Mouse (Mus musculus) stomach, embryonic 14.5 days (tissue): ENCODE results near the gene Zfyve21. TPM values are rescaled to one million over a fixed set of nuclear protein-coding genes. Genes with fewer than 3 reads are reported as not detected.

Experiments used
- ATAC-seq: fragments of 200-750 bp; cut with Nextera tagmentation; 2 replicates; pipeline ENCODE4 v1.8.0; 2017; ENCODE audit warnings: low read depth, moderate TSS enrichment; ENCODE audit not compliant: insufficient number of reproducible peaks, insufficient read depth, low FRiP score
- H3K27ac ChIP-seq: fragments of 300-500 bp; sonication (generic); 2 replicates; pipeline ENCODE4 v1.5.1; 2014; ENCODE audit warnings: mild to moderate bottlenecking, low read length, moderate library complexity, mixed read lengths
- H3K27me3 ChIP-seq: fragments of 300-500 bp; sonication (generic); 2 replicates; pipeline ENCODE4 v1.6.1; 2014; ENCODE audit warnings: low read length, control low read depth, mixed read lengths; ENCODE audit not compliant: control insufficient read depth, insufficient read depth
- H3K36me3 ChIP-seq: fragments of 300-500 bp; sonication (generic); 2 replicates; pipeline ENCODE4 v1.6.1; 2014; ENCODE audit warnings: mild to moderate bottlenecking, control low read depth, low read length, moderate library complexity, mixed read lengths; ENCODE audit not compliant: control insufficient read depth, insufficient read depth
- H3K4me1 ChIP-seq: fragments of 300-500 bp; sonication (generic); 2 replicates; pipeline ENCODE4 v1.6.1; 2014; ENCODE audit warnings: low read length, control low read depth, mixed read lengths; ENCODE audit not compliant: control insufficient read depth, insufficient read depth
- H3K4me2 ChIP-seq: fragments of 300-500 bp; sonication (generic); replicated peaks from 2 replicates; pipeline ENCODE4 v1.6.1; 2014; ENCODE audit warnings: low read depth, low read length, control low read depth
- H3K4me3 ChIP-seq: fragments of 300-500 bp; sonication (generic); 2 replicates; pipeline ENCODE4 v1.5.1; 2014; ENCODE audit warnings: low read depth, low read length, control low read depth
- H3K9ac ChIP-seq: fragments of 300-500 bp; sonication (generic); replicated peaks from 2 replicates; pipeline ENCODE4 v1.6.1; 2014; ENCODE audit warnings: low read depth, mild to moderate bottlenecking, control low read depth, low read length, moderate library complexity, mixed read lengths
- H3K9me3 ChIP-seq: fragments of 300-500 bp; sonication (generic); 2 replicates; pipeline ENCODE4 v1.6.1; 2016; ENCODE audit warnings: low read depth, low read length, control low read depth; ENCODE audit not compliant: control insufficient read depth
- whole genome bisulfite sequencing: fragments of 180-500 bp; shearing (Covaris S2); extraction: QIAGEN DNeasy Blood & Tissue Kit; methylation state at CpG from one replicate; pipeline ENCODE4 v1.1.7; 2014; 5-methylcytosine and 5-hydroxymethylcytosine counted together
- polyA plus RNA-seq: library from polyadenylated mRNA; unstranded; fragments of >200 nt; fragmentation: Nextera tagmentation; extraction: Ambion mirVana; gene quantifications from 2 replicates; pipeline ENCODE4 v1.2.1, GENCODE M21; 2014

Gene Zfyve21
- polyA plus RNA-seq, 1 experiment from 2014 or later, result 129 TPM

- ATAC-seq, result no peak
- no peaks in the 10 kb centered on the region for H3K9me3 ChIP-seq
- no peak overlapping the region for H3K27ac ChIP-seq
- peaks cover 80% of the 10 kb centered on the region for H3K36me3 ChIP-seq
- no peak overlapping the region for H3K4me2 ChIP-seq
- H3K4me3 ChIP-seq, result no peak overlapping the region
- no peaks in the 10 kb centered on the region for H3K4me1 ChIP-seq
- no peak overlapping the region for H3K9ac ChIP-seq
- H3K27me3 ChIP-seq, result no peaks in the 10 kb centered on the region
- 90% methylated on average over 18 of the region's 18 CpGs for WGBS
Measured at GRCm38 (mm10) chr12:111794526-111795179, 19.3 kb upstream of the Zfyve21 start.

GRCm38 (mm10) chr12:111795180-111795895, 18.6 kb upstream of the Zfyve21 start:
- no peak for ATAC-seq
- Histone ChIP-seq H3K27me3 (no peaks in the 10 kb centered on the region), H3K9me3 (no peaks in the 10 kb centered on the region), H3K4me1 (no peaks in the 10 kb centered on the region), H3K4me3 (no peak overlapping the region), H3K27ac (no peak overlapping the region), H3K9ac (no peak overlapping the region), H3K4me2 (no peak overlapping the region), H3K36me3 (peaks cover 75% of the 10 kb centered on the region)
- WGBS, result 88% methylated on average over 28 of the region's 28 CpGs

GRCm38 (mm10) chr12:111797251-111797650, 16.7 kb upstream of the Zfyve21 start:
- Histone ChIP-seq H3K27ac (no peak overlapping the region), H3K4me2 (no peak overlapping the region), H3K9me3 (no peaks in the 10 kb centered on the region), H3K27me3 (no peaks in the 10 kb centered on the region), H3K36me3 (peaks cover 73% of the 10 kb centered on the region), H3K4me3 (no peak overlapping the region), H3K9ac (no peak overlapping the region), H3K4me1 (no peaks in the 10 kb centered on the region)
- no peak for ATAC-seq
- WGBS, result 82% methylated on average over 8 of the region's 8 CpGs

- H3K4me2 ChIP-seq, result no peak overlapping the region
- H3K4me3 ChIP-seq, result no peak overlapping the region
- no peaks in the 10 kb centered on the region for H3K9me3 ChIP-seq
- no peaks in the 10 kb centered on the region for H3K27me3 ChIP-seq
- no peak for ATAC-seq
- H3K27ac ChIP-seq, result no peak overlapping the region
- H3K36me3 ChIP-seq, result peaks cover 79% of the 10 kb centered on the region
- H3K9ac ChIP-seq, result no peak overlapping the region
- 92% methylated on average over 13 of the region's 13 CpGs for WGBS
- H3K4me1 ChIP-seq, result no peaks in the 10 kb centered on the region
Measured at GRCm38 (mm10) chr12:111798493-111798892, 15.5 kb upstream of the Zfyve21 start.

GRCm38 (mm10) chr12:111800459-111801183, 13.3 kb upstream of the Zfyve21 start:
- Histone ChIP-seq H3K9me3 (no peaks in the 10 kb centered on the region), H3K36me3 (peaks cover 72% of the 10 kb centered on the region), H3K4me1 (no peaks in the 10 kb centered on the region), H3K9ac (no peak overlapping the region), H3K27ac (no peak overlapping the region), H3K4me2 (no peak overlapping the region), H3K4me3 (no peak overlapping the region), H3K27me3 (no peaks in the 10 kb centered on the region)
- ATAC-seq, result no peak
- 85% methylated on average over 10 of the region's 10 CpGs for WGBS

GRCm38 (mm10) chr12:111803538-111803937, 10.4 kb upstream of the Zfyve21 start:
- Histone ChIP-seq H3K27ac (no peak overlapping the region), H3K4me2 (no peak overlapping the region), H3K9me3 (no peaks in the 10 kb centered on the region), H3K27me3 (no peaks in the 10 kb centered on the region), H3K4me1 (no peaks in the 10 kb centered on the region), H3K9ac (no peak overlapping the region), H3K4me3 (no peak overlapping the region), H3K36me3 (peaks cover 70% of the 10 kb centered on the region)
- 69% methylated on average over 5 of the region's 5 CpGs for WGBS
- peak; percentile 39 for ATAC-seq

GRCm38 (mm10) chr12:111808775-111809174, 5.2 kb upstream of the Zfyve21 start:
- no peak for ATAC-seq
- no peak overlapping the region for H3K4me3 ChIP-seq

GRCm38 (mm10) chr12:111809762-111810161, 4.2 kb upstream of the Zfyve21 start:
- no peaks in the 10 kb centered on the region for H3K9me3 ChIP-seq
- no peak overlapping the region for H3K4me3 ChIP-seq
- peak overlapping the region; percentile 27; the same call in 1 of the 2 replicates for H3K27ac ChIP-seq
- no peak overlapping the region for H3K9ac ChIP-seq
- H3K4me1 ChIP-seq, result peaks cover 14% of the 10 kb centered on the region
- peak; percentile 43 for ATAC-seq
- H3K4me2 ChIP-seq, result no peak overlapping the region
- H3K36me3 ChIP-seq, result peaks cover 30% of the 10 kb centered on the region
- H3K27me3 ChIP-seq, result no peaks in the 10 kb centered on the region
- WGBS, result 5% methylated on average over 9 of the region's 9 CpGs

More at GRCm38 (mm10) chr12:111808775-111809174, 5.2 kb upstream of the Zfyve21 start:
- Histone ChIP-seq H3K9ac (no peak overlapping the region), H3K4me2 (no peak overlapping the region), H3K27ac (no peak overlapping the region), H3K27me3 (no peaks in the 10 kb centered on the region), H3K4me1 (peaks cover 14% of the 10 kb centered on the region), H3K36me3 (peaks cover 37% of the 10 kb centered on the region), H3K9me3 (no peaks in the 10 kb centered on the region)
- 86% methylated on average over 6 of the region's 6 CpGs for WGBS
